Mouse (Mus musculus): ENCODE measurements around the gene Nedd9. TPM values are rescaled to one million over a fixed set of nuclear protein-coding genes. Genes with fewer than 3 reads are reported as not detected.

Nedd9 gene
- polyA plus RNA-seq, 1 experiment, result not detected

- peaks cover 4% of the 10 kb centered on the region for H3K4me1 ChIP-seq (ENCODE audit: control insufficient read depth)
- H3K36me3 ChIP-seq (ENCODE audit: control insufficient read depth), result no peaks in the 10 kb centered on the region
- peaks cover 22% of the 10 kb centered on the region for H3K27me3 ChIP-seq (ENCODE audit: control insufficient read depth)
- H3K4me3 ChIP-seq (replicated peaks), result no peak overlapping the region
- H3K9me3 ChIP-seq (ENCODE audit: control insufficient read depth, low read length), result no peaks in the 10 kb centered on the region
- TF ChIP-seq GATA1 (IDR thresholded peaks at IDR 0.05; ENCODE audit: low read length), result no peak
- no peak for TF ChIP-seq TAL1 (IDR thresholded peaks at IDR 0.05; ENCODE audit: low read length)
These were observed 122.9 kb downstream of the Nedd9 start for GRCm38 (mm10) chr13:41364273-41364672.

GRCm38 (mm10) chr13:41362909-41363308, 124.3 kb downstream of the Nedd9 start:
- Histone ChIP-seq H3K4me3 (replicated peaks) (no peak overlapping the region), H3K4me1 (ENCODE audit: control insufficient read depth) (peaks cover 16% of the 10 kb centered on the region), H3K9me3 (ENCODE audit: control insufficient read depth, low read length) (no peaks in the 10 kb centered on the region), H3K27me3 (ENCODE audit: control insufficient read depth) (peaks cover 36% of the 10 kb centered on the region), H3K36me3 (ENCODE audit: control insufficient read depth) (no peaks in the 10 kb centered on the region)
- TF ChIP-seq TAL1 (IDR thresholded peaks at IDR 0.05; ENCODE audit: low read length) (no peak), GATA1 (IDR thresholded peaks at IDR 0.05; ENCODE audit: low read length) (no peak)

GRCm38 (mm10) chr13:41360272-41360815, 126.8 kb downstream of the Nedd9 start:
- Histone ChIP-seq H3K9me3 (ENCODE audit: control insufficient read depth, low read length) (no peaks in the 10 kb centered on the region), H3K4me3 (replicated peaks) (no peak overlapping the region), H3K4me1 (ENCODE audit: control insufficient read depth) (peaks cover 16% of the 10 kb centered on the region), H3K27me3 (ENCODE audit: control insufficient read depth) (peaks cover 52% of the 10 kb centered on the region), H3K36me3 (ENCODE audit: control insufficient read depth) (no peaks in the 10 kb centered on the region)
- TF ChIP-seq TAL1 (IDR thresholded peaks at IDR 0.05; ENCODE audit: low read length) (no peak), GATA1 (IDR thresholded peaks at IDR 0.05; ENCODE audit: low read length) (no peak)

GRCm38 (mm10) chr13:41359330-41360215, 127.6 kb downstream of the Nedd9 start:
- Histone ChIP-seq H3K9me3 (ENCODE audit: control insufficient read depth, low read length) (no peaks in the 10 kb centered on the region), H3K27me3 (ENCODE audit: control insufficient read depth) (peaks cover 52% of the 10 kb centered on the region), H3K4me1 (ENCODE audit: control insufficient read depth) (peaks cover 16% of the 10 kb centered on the region), H3K36me3 (ENCODE audit: control insufficient read depth) (no peaks in the 10 kb centered on the region), H3K4me3 (replicated peaks) (peak overlapping the region; percentile 58)
- TF ChIP-seq GATA1 (IDR thresholded peaks at IDR 0.05; ENCODE audit: low read length), result no peak
- TF ChIP-seq TAL1 (IDR thresholded peaks at IDR 0.05; ENCODE audit: low read length), result no peak

- peaks cover 16% of the 10 kb centered on the region for H3K4me1 ChIP-seq (ENCODE audit: control insufficient read depth)
- no peaks in the 10 kb centered on the region for H3K9me3 ChIP-seq (ENCODE audit: control insufficient read depth, low read length)
- H3K36me3 ChIP-seq (ENCODE audit: control insufficient read depth), result no peaks in the 10 kb centered on the region
- TF ChIP-seq TAL1 (IDR thresholded peaks at IDR 0.05; ENCODE audit: low read length) (no peak), GATA1 (IDR thresholded peaks at IDR 0.05; ENCODE audit: low read length) (no peak)
- peaks cover 52% of the 10 kb centered on the region for H3K27me3 ChIP-seq (ENCODE audit: control insufficient read depth)
- H3K4me3 ChIP-seq (replicated peaks), result peak overlapping the region; percentile 58
These were observed 128.5 kb downstream of the Nedd9 start for GRCm38 (mm10) chr13:41358480-41359180.

- no peaks in the 10 kb centered on the region for H3K36me3 ChIP-seq (ENCODE audit: control insufficient read depth)
- no peak for TF ChIP-seq GATA1 (IDR thresholded peaks at IDR 0.05; ENCODE audit: low read length)
- no peak for TF ChIP-seq TAL1 (IDR thresholded peaks at IDR 0.05; ENCODE audit: low read length)
- peak overlapping the region; percentile 58 for H3K4me3 ChIP-seq (replicated peaks)
- no peaks in the 10 kb centered on the region for H3K9me3 ChIP-seq (ENCODE audit: control insufficient read depth, low read length)
- peaks cover 52% of the 10 kb centered on the region for H3K27me3 ChIP-seq (ENCODE audit: control insufficient read depth)
- H3K4me1 ChIP-seq (ENCODE audit: control insufficient read depth), result peaks cover 16% of the 10 kb centered on the region
These were observed 129.2 kb downstream of the Nedd9 start for GRCm38 (mm10) chr13:41358009-41358408.

GRCm38 (mm10) chr13:41357586-41357985, 129.6 kb downstream of the Nedd9 start:
- H3K9me3 ChIP-seq (ENCODE audit: control insufficient read depth, low read length), result no peaks in the 10 kb centered on the region
- no peaks in the 10 kb centered on the region for H3K36me3 ChIP-seq (ENCODE audit: control insufficient read depth)
- H3K4me3 ChIP-seq (replicated peaks), result no peak overlapping the region
- peaks cover 52% of the 10 kb centered on the region for H3K27me3 ChIP-seq (ENCODE audit: control insufficient read depth)
- TF ChIP-seq TAL1 (IDR thresholded peaks at IDR 0.05; ENCODE audit: low read length) (no peak), GATA1 (IDR thresholded peaks at IDR 0.05; ENCODE audit: low read length) (no peak)
- peaks cover 16% of the 10 kb centered on the region for H3K4me1 ChIP-seq (ENCODE audit: control insufficient read depth)

GRCm38 (mm10) chr13:41357161-41357560, 130.0 kb downstream of the Nedd9 start:
- Histone ChIP-seq H3K27me3 (ENCODE audit: control insufficient read depth) (peaks cover 52% of the 10 kb centered on the region), H3K4me1 (ENCODE audit: control insufficient read depth) (peaks cover 16% of the 10 kb centered on the region), H3K9me3 (ENCODE audit: control insufficient read depth, low read length) (no peaks in the 10 kb centered on the region), H3K4me3 (replicated peaks) (no peak overlapping the region), H3K36me3 (ENCODE audit: control insufficient read depth) (no peaks in the 10 kb centered on the region)
- TF ChIP-seq GATA1 (IDR thresholded peaks at IDR 0.05; ENCODE audit: low read length), result no peak
- no peak for TF ChIP-seq TAL1 (IDR thresholded peaks at IDR 0.05; ENCODE audit: low read length)

- Histone ChIP-seq H3K27me3 (ENCODE audit: control insufficient read depth) (peaks cover 42% of the 10 kb centered on the region), H3K4me3 (replicated peaks) (no peak overlapping the region), H3K4me1 (ENCODE audit: control insufficient read depth) (peaks cover 16% of the 10 kb centered on the region), H3K9me3 (ENCODE audit: control insufficient read depth, low read length) (no peaks in the 10 kb centered on the region), H3K36me3 (ENCODE audit: control insufficient read depth) (no peaks in the 10 kb centered on the region)
- TF ChIP-seq GATA1 (IDR thresholded peaks at IDR 0.05; ENCODE audit: low read length), result no peak
- TF ChIP-seq TAL1 (IDR thresholded peaks at IDR 0.05; ENCODE audit: low read length), result no peak
These were observed 131.6 kb downstream of the Nedd9 start for GRCm38 (mm10) chr13:41355552-41355951.
